Mouse (Mus musculus) right cerebral cortex, postnatal 14 days (tissue): ENCODE measurements at regions not wholly inside any gene's neighbourhood (a gene's known extent, or its start where the extent isn't known, plus 50 kb on each side); places are given as distances from the start of the nearest gene placed in this dataset.

Experiments used
- DNase-seq: peaks from one replicate; pipeline ENCODE4 v3.0.0; 2022

DNA sequence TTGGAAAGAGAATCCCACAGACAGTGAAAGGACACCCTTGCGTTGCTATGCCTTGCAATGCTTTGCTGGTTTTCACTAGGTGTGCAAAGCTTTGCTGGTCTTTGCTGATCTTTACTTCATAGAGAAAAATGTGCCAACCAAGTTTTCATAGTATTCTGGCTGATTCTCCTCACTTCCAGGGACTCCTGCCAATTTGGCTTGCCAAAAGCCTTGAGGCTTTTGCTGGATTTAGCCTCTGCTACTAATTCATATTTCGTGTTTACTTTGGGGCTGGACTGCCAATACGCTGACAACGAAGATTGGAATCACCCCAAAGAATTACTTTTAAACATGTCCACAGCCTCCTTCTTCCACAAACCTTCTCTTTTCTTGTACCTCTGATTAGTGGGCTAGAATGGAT lies 162.2 kb upstream of the Ednrb start:
- DNase-seq: no peak

DNA sequence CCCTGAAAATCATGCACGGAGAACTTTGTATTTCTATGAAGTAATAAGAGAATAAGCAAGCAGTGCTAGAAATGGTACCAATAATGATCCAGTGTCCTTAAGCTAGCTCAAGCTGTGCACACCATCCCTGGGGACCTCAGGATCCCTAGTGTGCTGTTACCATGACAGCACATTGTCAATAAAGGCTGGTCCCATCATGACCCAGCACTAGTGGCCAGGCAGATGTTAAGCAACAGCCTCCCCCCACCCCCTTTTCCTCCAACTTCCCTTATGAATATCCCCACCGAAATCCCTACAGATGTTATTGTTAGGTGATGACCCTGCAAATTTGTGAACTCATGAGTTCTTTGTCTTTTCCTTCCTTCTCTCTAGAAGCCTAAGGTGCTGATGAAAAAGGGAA lies 160.9 kb upstream of the Ednrb start:
- DNase-seq: no peak

GRCm38 (mm10) chr14:104002421-104002820 lies 158.2 kb upstream of the Ednrb start:
- no peak for DNase-seq

DNA sequence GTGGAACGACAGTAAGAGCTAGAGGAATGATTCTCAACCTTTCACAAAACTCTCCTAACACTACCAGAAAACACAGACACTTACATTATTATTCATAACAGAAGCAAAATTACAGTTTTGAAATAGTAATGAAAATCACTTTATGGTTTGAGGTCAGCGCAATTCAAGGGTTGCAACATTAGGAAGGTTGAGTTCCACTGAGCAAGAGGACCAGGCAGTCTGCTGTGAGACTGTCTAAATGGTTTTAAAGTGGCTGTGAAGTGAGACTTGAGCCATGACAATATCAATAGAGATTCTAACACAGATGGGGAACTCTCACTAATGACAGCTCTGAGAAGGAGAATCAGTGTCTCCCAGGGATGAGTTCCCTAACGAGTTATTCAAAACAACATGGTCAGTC lies 146.2 kb upstream of the Ednrb start:
- no peak for DNase-seq

GRCm38 (mm10) chr14:103989949-103990348 lies 145.7 kb upstream of the Ednrb start:
- DNase-seq: no peak

DNA sequence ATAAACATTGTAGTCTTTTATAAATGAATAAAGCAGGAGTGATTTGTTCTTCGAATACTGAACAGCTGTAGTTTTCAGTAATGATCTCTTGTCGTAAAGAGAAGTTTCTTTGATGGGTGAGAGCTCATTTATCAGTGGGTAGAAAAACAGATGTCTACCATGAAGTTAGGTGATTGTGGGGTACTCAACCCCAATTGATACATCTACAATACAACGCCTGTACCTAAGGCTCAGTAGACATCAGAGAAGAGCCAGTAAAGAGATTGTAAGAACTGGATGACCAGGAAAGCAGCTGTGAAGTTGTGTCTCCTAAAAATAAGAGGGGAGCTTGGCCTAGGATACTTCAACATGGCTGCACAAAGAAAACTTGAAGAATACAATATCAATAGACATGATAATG lies 143.1 kb upstream of the Ednrb start:
- no peak for DNase-seq

DNA sequence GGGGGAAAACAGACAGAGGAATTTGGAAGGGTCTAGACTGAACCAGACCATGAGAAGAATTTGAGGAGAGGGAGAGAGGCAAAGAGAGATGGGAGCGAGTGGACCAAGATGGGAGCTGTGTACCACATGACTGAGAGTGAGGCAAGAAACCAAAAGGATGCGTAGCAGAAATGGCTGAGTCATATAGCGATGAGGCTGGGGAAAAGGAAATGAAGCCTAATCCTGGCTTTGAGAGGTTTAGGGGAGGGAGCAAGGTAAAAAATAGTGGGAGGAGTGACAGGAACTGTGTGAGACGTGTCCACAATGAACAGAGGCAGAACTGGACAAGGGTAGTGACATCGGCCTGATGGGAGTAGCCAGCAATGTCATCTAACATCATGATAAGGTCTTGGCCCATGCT lies 140.1 kb upstream of the Ednrb start:
- DNase-seq: no peak

- DNase-seq: no peak
Measured at GRCm38 (mm10) chr14:103978808-103979207, 134.6 kb upstream of the Ednrb start.

DNA sequence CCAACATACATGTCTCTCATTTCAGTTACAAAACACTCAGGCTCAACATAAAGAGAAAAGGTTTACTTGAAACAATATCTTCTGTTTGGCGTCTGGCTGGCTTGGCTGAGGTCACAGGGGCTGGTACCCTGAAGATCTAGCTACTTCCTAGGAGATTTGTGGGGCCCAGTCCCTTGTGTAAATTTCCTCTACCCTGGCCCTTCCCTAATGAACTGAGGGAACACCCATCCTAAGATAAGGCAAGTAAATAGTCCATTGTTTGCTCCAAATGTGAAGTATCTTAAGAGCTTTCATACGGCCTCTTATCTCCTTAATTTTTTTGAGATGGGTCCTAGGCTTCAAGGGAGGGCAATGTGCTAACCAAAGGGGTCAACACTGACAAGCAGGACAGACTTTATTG lies 133.6 kb upstream of the Ednrb start:
- DNase-seq: no peak

DNA sequence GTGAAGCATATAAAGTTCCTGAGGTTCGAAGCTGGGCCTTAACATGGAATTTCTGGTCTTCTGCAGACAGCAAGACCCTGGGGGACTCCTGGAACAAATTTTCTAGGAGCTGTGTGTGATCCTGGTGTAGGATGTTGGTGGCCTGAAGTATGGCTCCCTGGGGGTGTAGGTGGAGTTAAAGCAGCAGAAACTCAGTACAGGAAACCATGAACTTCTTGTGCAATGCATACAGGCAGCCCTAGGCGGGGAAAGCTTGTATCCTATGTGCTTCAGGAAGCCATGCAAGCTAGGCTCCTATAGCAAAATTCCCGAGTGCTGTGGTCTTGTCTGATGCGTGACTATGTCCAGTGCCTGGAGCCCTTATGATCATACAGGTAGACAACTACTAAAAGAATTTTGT lies 129.8 kb upstream of the Ednrb start:
- DNase-seq: no peak

DNA sequence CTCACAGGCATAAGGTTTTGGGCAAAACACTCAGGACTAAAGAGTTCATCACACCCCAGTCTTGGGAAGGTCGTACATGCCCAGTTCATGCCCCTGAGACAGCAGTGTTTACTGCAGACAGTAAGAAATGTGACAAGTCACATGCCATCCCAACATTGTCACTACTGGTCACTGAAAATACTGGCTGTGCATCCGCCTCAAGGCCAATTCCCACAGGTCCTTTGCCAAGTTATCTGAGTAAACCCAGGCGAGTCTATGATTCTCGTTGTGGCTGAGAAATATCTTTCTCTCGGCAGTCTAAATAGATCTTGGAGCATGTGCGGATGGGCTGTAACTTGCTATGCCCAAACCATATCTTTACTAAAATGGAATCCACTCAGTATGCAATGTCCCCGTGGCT lies 128.9 kb upstream of the Ednrb start:
- no peak for DNase-seq

GRCm38 (mm10) chr14:103969305-103969704 lies 125.1 kb upstream of the Ednrb start:
- no peak for DNase-seq

- no peak for DNase-seq
Measured at GRCm38 (mm10) chr14:103966293-103966692, 122.1 kb upstream of the Ednrb start.

DNA sequence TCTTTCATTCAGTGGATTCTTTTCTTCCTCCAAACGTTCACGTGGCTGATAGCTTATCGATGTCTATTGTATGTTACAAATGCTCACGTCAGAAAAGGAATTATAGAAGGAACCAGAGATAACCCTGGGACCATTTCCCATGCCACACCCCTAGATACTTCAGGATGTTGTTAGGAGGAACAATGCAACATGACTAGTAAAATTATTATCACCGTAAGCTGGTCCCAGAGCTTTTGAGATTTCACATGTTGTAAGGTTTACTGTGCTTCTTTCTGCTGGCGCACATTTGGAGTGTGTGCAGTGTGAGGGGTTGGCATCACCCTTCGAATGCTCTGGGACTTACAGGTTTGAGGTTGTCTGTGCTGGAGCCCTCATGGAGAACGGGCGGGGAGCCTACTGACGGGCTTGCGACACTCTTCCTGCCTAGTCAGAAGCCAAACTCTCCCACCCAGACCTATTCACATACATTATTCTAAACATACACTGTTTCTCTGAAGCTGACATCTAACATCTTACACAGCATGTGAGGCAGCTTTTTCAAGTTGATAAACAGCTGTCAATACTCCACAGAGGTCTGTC lies 118.2 kb upstream of the Ednrb start:
- no peak for DNase-seq

GRCm38 (mm10) chr14:103951899-103952298 lies 107.7 kb upstream of the Ednrb start:
- no peak for DNase-seq

- DNase-seq: no peak
Measured at GRCm38 (mm10) chr14:103949950-103950349, 105.7 kb upstream of the Ednrb start.

DNA sequence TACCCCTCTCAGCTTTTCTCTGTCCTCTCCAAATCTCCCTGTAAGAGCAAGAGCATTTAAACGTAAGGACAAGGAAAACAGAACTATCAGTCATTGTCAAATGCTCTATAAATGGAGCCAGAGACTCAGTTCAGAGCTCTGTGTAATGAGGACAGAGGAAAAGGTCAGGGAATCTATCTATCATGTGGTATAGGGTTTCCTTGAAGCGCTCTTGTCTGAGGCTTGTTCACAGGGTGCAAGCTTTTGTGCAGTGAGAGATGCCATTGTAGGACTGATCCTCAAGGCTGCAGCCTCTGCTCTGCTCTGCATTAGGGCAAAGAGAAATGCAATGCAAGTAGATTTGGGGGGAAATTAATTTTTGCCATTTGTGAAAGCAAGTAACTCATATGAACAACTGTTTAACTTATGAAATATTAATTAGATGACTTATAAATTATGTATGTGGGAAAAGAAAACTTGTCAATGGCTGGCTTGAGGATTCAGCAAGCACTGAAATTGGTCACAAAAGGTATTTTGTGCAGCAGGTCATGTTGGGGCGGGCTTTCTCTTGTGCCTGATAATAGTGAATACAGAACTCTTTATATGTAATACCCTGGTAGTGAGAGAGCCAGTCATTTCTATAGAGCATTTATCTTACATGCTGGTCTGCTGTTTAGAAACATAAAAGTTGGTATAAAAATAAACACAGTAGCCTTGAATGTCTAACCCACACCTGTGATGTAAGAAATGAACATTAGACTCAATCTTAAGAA lies 104.0 kb upstream of the Ednrb start:
- DNase-seq: no peak

GRCm38 (mm10) chr14:103945753-103946152 lies 101.6 kb upstream of the Ednrb start:
- no peak for DNase-seq

DNA sequence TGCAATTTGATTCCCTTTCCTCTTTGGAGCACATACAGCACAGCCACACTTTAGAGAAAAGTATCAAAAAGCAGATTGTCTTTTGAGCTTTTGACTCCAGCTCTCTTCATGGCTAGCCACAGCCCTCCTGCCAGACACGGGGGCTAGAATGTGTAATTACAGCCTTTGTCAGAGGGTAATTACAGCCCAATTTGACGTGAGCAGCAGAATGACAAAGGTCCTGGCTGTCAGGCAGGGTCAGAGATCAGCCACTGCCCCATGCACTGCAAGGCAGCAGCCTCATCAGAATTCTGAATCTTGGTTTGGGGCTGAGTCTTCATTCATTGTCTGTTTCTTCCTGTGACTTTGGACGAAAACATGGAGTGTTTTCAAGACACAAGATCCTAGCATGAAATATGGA lies 95.7 kb upstream of the Ednrb start:
- no peak for DNase-seq

DNA sequence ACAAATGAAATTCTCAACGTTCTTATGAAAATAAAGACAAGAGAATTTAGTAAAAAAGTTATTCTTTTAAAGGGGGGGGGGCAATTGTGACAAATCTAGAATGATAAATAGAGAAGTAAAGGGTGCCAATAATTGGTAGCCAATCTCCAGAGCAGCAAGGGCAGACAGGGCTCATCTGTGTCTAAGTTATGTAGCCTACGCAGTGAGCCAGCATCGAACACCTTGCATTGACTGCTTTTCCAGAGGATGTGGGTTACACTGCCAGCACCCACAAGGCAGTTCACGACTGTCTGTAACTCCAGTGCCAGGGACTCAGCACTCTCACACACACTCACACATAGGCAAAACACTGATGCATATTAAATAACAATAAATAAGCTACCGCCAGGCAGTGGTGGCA lies 94.7 kb upstream of the Ednrb start:
- no peak for DNase-seq

DNA sequence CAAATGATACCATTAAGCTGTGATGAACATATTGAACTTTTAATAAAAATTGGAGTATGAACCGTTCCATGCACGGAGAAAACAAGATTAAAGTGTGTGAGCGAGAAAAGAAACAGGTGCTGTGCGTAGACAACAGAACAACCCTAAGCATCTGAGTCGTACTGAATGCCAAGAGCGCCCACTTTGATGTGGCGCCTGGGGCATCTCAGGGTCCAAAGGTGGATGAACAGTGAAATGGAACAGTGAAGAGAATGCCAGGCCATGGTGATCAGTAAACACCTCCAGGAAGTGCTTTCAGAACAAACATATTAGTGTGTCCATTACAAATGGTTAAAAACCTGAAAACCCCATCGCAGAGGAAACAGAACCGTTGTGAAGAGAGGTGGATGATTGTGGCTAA lies 94.0 kb upstream of the Ednrb start:
- DNase-seq: no peak

DNA sequence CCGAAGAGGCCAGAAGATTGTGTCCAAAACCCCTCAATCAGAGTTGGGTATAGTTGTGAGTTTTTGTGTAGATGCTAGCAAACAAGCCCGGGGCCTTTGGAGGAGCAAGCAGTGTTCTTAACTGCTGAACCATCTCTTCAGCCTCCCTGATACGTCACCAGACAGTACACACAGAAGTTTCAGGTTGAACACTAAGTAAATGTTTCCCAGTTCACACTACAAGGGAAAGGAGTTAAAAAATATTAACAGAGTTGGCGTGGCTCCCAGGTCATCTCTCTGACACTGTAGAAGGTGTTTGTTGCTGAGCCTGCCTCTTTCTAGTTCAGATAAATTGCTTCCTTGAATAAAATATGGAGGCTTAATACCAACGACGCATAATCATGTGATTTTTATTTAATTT lies 93.5 kb upstream of the Ednrb start:
- no peak for DNase-seq

- DNase-seq: no peak
Measured at GRCm38 (mm10) chr14:103933813-103934212, 89.6 kb upstream of the Ednrb start.

- DNase-seq: no peak
Measured at GRCm38 (mm10) chr14:103932170-103932569, 88.0 kb upstream of the Ednrb start.

GRCm38 (mm10) chr14:103929734-103930364 lies 85.6 kb upstream of the Ednrb start:
- no peak for DNase-seq
